Mouse (Mus musculus) embryonic facial prominence, embryonic 14.5 days (tissue): ENCODE data around the gene Spata31d1a. TPM values are rescaled to one million over a fixed set of nuclear protein-coding genes. Genes with fewer than 3 reads are reported as not detected.
"Not testable (repeated sequence)": the region's sequence is repeated elsewhere in the genome, so short reads cannot be mapped to it uniquely, and the experiment has no call there.

ENCODE experiments used
- ATAC-seq: fragments of 200-750 bp; cut with Nextera tagmentation; 2 replicates; pipeline ENCODE4 v1.8.0; 2017; ENCODE audit warnings: low read depth, moderate number of reproducible peaks, moderate TSS enrichment
- DNase-seq: peaks from one replicate; pipeline ENCODE4 v3.0.0-alpha.2; 2015; ENCODE audit warnings: low spot score
- H3K27ac ChIP-seq: fragments of 300-500 bp; sonication (generic); replicated peaks from 2 replicates; pipeline ENCODE4 v1.5.1; 2014; ENCODE audit warnings: low read depth, mild to moderate bottlenecking, low read length, moderate library complexity
- H3K27me3 ChIP-seq: fragments of 300-500 bp; sonication (generic); replicated peaks from 2 replicates; pipeline ENCODE4 v1.6.1; 2014; ENCODE audit warnings: low read length; ENCODE audit not compliant: control insufficient read depth, insufficient read depth
- H3K36me3 ChIP-seq: fragments of 300-500 bp; sonication (generic); 2 replicates; pipeline ENCODE4 v1.6.1; 2014; ENCODE audit warnings: low read length, mixed read lengths; ENCODE audit not compliant: control insufficient read depth, insufficient read depth
- H3K4me1 ChIP-seq: fragments of 300-500 bp; sonication (generic); 2 replicates; pipeline ENCODE4 v1.6.1; 2014; ENCODE audit warnings: antibody characterized with exemption, low read length; ENCODE audit not compliant: control insufficient read depth, insufficient read depth
- H3K4me2 ChIP-seq: fragments of 300-500 bp; sonication (generic); 2 replicates; pipeline ENCODE4 v1.6.1; 2014; ENCODE audit warnings: low read depth, mild to moderate bottlenecking, low read length, moderate library complexity, mixed read lengths
- H3K4me3 ChIP-seq: fragments of 300-500 bp; sonication (generic); 2 replicates; pipeline ENCODE4 v1.5.1; 2014; ENCODE audit warnings: low read depth, mild to moderate bottlenecking, low read length
- H3K9ac ChIP-seq: fragments of 300-500 bp; sonication (generic); 2 replicates; pipeline ENCODE4 v1.6.1; 2014; ENCODE audit warnings: low read depth, mild to moderate bottlenecking, low read length, moderate library complexity, mixed read lengths
- H3K9me3 ChIP-seq: fragments of 300-500 bp; sonication (generic); 2 replicates; pipeline ENCODE4 v1.6.1; 2016; ENCODE audit warnings: low read length; ENCODE audit not compliant: control insufficient read depth
- WGBS: fragments of 180-500 bp; shearing (Covaris S2); extraction: QIAGEN DNeasy Blood & Tissue Kit; methylation state at CpG from one replicate; pipeline ENCODE4 v1.1.7; 2014; 5-methylcytosine and 5-hydroxymethylcytosine counted together
- polyA plus RNA-seq: library from polyadenylated mRNA; unstranded; fragments of >200 nt; fragmentation: Nextera tagmentation; extraction: Ambion mirVana; gene quantifications from 2 replicates; pipeline ENCODE4 v1.2.1, GENCODE M21; 2014

Spata31d1a gene
- polyA plus RNA-seq, 1 experiment from 2014 or later: 0.22 TPM

DNA sequence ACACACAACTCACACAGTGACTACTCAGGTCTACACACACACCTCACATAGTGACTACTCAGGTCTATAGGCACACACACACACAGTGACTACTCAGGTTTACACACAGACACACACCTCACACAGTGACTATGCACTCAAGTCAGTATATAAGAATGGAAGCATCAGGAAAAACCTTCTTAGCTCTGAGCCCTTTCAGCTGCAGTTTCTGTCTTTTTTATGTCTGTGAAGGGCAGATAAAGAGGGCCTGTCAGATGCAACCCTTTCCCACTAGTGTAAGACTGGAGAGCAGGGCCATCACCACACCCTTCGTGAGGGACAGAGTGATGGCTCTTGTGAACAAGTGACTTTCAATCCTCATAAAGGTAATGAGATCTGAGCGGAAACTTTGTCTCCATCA, 28.3 kb upstream of the Spata31d1a start:
- no peak for ATAC-seq
- no peaks in the 10 kb centered on the region for H3K36me3 ChIP-seq
- no peak overlapping the region for H3K27ac ChIP-seq
- no peak overlapping the region for H3K4me2 ChIP-seq
- H3K9ac ChIP-seq: no peak overlapping the region
- no peaks in the 10 kb centered on the region for H3K9me3 ChIP-seq
- no peak for DNase-seq
- H3K27me3 ChIP-seq: no peaks in the 10 kb centered on the region
- WGBS: 71% methylated on average over 2 of the region's 2 CpGs
- H3K4me1 ChIP-seq: no peaks in the 10 kb centered on the region
- H3K4me3 ChIP-seq: no peak overlapping the region

- WGBS: 19% methylated on average over 3 of the region's 3 CpGs
- H3K4me1 ChIP-seq: no peaks in the 10 kb centered on the region
- no peaks in the 10 kb centered on the region for H3K27me3 ChIP-seq
- H3K9me3 ChIP-seq: no peaks in the 10 kb centered on the region
- H3K27ac ChIP-seq: no peak overlapping the region
- no peak overlapping the region for H3K4me2 ChIP-seq
- H3K4me3 ChIP-seq: no peak overlapping the region
- ATAC-seq (peak; percentile 75; the same call in 1 of the 2 replicates), DNase-seq (peak; percentile 69)
- no peaks in the 10 kb centered on the region for H3K36me3 ChIP-seq
- no peak overlapping the region for H3K9ac ChIP-seq
Observed at GRCm38 (mm10) chr13:59735190-59735589, 25.1 kb upstream of the Spata31d1a start.

DNA sequence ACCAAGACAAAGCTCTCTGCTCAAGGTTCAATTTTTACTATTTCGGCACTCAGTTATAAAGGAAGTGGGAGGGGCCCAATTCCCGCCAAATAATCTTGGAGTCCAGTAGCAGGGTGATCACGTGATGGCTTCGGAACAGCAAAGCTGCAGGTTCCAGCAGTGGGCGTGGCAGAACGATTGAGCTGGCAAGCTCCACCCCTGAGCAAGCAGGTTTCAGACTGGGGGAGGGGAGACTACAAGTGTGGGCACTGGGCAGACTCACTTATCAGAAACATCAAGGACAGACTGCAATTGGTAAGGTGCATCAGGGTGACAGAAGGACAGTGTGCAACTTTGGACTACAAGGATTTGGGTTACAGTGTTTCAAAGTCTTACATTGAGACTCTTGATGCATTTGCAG, 24.2 kb upstream of the Spata31d1a start:
- not testable (repeated sequence) for H3K9ac ChIP-seq, DNase-seq, H3K4me1 ChIP-seq, H3K9me3 ChIP-seq, H3K4me2 ChIP-seq, H3K27ac ChIP-seq, H3K36me3 ChIP-seq, H3K4me3 ChIP-seq, ATAC-seq, H3K27me3 ChIP-seq
- 41% methylated on average over 5 of the region's 6 CpGs for WGBS

DNA sequence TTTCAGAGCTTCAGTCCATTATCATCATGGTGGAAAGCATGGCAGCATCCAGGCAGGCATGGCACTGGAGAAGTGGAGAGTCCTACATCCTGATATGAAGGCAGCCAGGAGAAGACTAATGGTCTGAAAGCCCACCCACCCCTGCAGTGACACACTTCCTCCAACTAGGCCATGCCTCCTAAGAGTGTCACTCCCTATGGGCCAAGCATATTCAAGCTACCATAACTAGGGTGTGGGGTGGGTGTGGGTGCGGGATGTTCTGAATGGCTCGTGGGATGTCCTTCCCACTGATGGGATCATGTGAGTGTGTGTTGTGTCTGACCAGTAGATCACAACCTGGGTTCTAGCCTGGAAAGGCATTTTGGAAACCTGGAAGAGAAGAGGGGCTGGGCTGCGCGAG, 23.8 kb upstream of the Spata31d1a start:
- Histone ChIP-seq H3K4me2 (no peak overlapping the region), H3K4me1 (no peaks in the 10 kb centered on the region), H3K27me3 (no peaks in the 10 kb centered on the region), H3K9ac (no peak overlapping the region), H3K27ac (no peak overlapping the region), H3K36me3 (no peaks in the 10 kb centered on the region), H3K9me3 (no peaks in the 10 kb centered on the region), H3K4me3 (no peak overlapping the region)
- 90% methylated on average over 2 of the region's 4 CpGs for WGBS
- DNase-seq (no peak), ATAC-seq (no peak)

- no peak within 1 kb of the TSS for H3K4me2 ChIP-seq
- H3K9ac ChIP-seq: no peak within 1 kb of the TSS
- no peak within 1 kb of the TSS for H3K27ac ChIP-seq
- no peaks in the 10 kb centered on the region for H3K4me1 ChIP-seq
- DNase-seq (no peak), ATAC-seq (no peak)
- no peaks in the 10 kb centered on the region for H3K9me3 ChIP-seq
- H3K27me3 ChIP-seq: no peaks in the 10 kb centered on the region
- H3K4me3 ChIP-seq: no peak within 1 kb of the TSS
- 43% methylated on average over 7 of the region's 7 CpGs for WGBS
- H3K36me3 ChIP-seq: no peaks in the 10 kb centered on the region
Observed at GRCm38 (mm10) chr13:59731652-59732051, 21.5 kb upstream of the Spata31d1a start, which contains the start of gene Spata31d1d. TSS of gene Spata31d1d (minus strand) at chr13:59731752.

GRCm38 (mm10) chr13:59728378-59729093, 18.4 kb upstream of the Spata31d1a start:
- Histone ChIP-seq H3K4me3 (no peak overlapping the region), H3K36me3 (no peaks in the 10 kb centered on the region), H3K4me1 (0 out of 2 replicates have a peak, but pooled peaks cover 6% of the 10 kb centered on the region), H3K9me3 (no peaks in the 10 kb centered on the region), H3K9ac (no peak overlapping the region), H3K27ac (no peak overlapping the region), H3K27me3 (no peaks in the 10 kb centered on the region), H3K4me2 (no peak overlapping the region)
- peak; percentile 90 for DNase-seq
- WGBS: 35% methylated on average over 6 of the region's 7 CpGs
- peak; percentile 90 for ATAC-seq

DNA sequence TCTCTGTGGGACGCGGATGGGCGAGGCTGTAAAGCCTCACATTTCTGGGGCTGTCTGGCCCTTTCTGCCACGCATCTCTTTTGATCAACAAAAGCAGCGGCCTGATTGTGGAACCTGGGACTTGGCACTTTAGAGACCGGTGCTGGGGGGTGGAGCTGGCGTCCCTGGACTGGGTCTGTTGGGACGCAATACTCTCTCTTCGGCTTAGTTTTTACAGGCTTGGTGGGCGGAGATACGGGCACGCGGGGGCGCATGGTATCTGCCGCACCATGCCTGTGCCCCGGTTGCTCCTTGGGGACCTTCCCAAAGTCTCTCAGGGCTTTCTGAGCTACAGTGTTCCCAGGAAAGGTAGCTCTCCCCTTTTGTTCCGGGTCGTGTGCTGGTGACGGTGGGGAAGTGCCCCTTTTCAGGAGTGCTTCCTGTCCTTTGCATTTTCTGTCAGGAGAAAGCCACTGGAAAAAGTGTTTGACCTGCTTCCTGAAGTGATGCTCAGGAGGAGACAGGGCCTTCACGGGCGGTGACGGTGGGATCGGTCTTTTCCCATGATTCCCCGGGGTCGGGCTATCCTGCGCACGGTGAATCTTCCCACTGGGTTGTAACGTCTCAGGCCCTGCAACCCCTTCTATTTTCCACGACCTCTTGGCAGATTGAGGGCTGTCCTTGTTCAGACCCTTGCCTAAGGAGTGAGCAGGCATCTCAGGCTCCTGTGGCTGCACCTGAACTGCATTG, 16.2 kb upstream of the Spata31d1a start:
- DNase-seq: no peak
- peak overlapping the region; percentile 48; the same call in 1 of the 2 replicates for H3K9ac ChIP-seq
- H3K4me2 ChIP-seq: peak overlapping the region; percentile 41
- no peaks in the 10 kb centered on the region for H3K9me3 ChIP-seq
- H3K4me1 ChIP-seq: 0 out of 2 replicates have a peak, but pooled peaks cover 6% of the 10 kb centered on the region
- H3K27me3 ChIP-seq: no peaks in the 10 kb centered on the region
- peak overlapping the region; percentile 16; the same call in 1 of the 2 replicates for H3K4me3 ChIP-seq
- no peak for ATAC-seq
- no peak overlapping the region for H3K27ac ChIP-seq
- 32% methylated on average over 29 of the region's 29 CpGs for whole genome bisulfite sequencing
- H3K36me3 ChIP-seq: no peaks in the 10 kb centered on the region

DNA sequence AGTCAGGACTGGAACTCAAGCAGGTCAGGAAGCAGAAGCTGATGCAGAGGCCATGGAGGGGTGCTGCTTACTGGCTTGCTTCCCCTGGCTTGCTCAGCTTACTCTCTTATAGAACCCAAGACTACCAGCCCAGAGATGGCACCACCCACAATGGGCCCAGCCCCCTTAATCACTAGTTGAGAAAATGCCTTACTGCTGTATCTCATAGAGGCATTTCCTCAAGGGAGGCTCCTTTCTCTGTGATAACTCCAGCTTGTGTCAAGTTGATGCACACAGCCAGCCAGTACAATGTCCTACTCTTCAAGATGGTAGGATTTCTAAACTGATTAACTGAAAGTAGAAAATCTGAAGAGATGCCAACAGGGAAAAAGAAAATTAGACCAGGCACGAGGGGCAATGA, 12.0 kb upstream of the Spata31d1a start:
- not testable (repeated sequence) for H3K9me3 ChIP-seq, H3K27me3 ChIP-seq, H3K4me2 ChIP-seq, H3K4me3 ChIP-seq, ATAC-seq, H3K27ac ChIP-seq, H3K36me3 ChIP-seq, DNase-seq, H3K9ac ChIP-seq
- H3K4me1 ChIP-seq: peaks cover 14% of the 10 kb centered on the region; the same call in 1 of the 2 replicates
- 74% methylated on average over 1 of the region's 1 CpGs for WGBS
